Mouse (Mus musculus) kidney, embryonic 14.5 days (tissue): ENCODE data around the gene Vstm2a. TPM values are rescaled to one million over a fixed set of nuclear protein-coding genes. Genes with fewer than 3 reads are reported as not detected.
A peak's percentile ranks its signal among the peaks of the same experiment; 100 is the strongest.

Source experiments
- ATAC-seq: fragments of 200-750 bp; cut with Nextera tagmentation; 2 replicates; pipeline ENCODE4 v1.8.0; 2017; ENCODE audit warnings: moderate number of reproducible peaks, mild to moderate bottlenecking, moderate TSS enrichment, moderate library complexity; ENCODE audit not compliant: low FRiP score, low TSS enrichment
- H3K27ac ChIP-seq: fragments of 300-500 bp; sonication (generic); 2 replicates; pipeline ENCODE4 v1.5.1; 2014; ENCODE audit warnings: low read depth, mild to moderate bottlenecking, low read length, moderate library complexity, mixed read lengths
- H3K27me3 ChIP-seq: fragments of 300-500 bp; sonication (generic); 2 replicates; pipeline ENCODE4 v1.6.1; 2014; ENCODE audit warnings: mild to moderate bottlenecking, low read length; ENCODE audit not compliant: control insufficient read depth, insufficient read depth
- H3K36me3 ChIP-seq: fragments of 300-500 bp; sonication (generic); 2 replicates; pipeline ENCODE4 v1.6.1; 2014; ENCODE audit warnings: low read length, mixed read lengths; ENCODE audit not compliant: control insufficient read depth, insufficient read depth
- H3K4me1 ChIP-seq: fragments of 300-500 bp; sonication (generic); 2 replicates; pipeline ENCODE4 v1.6.1; 2014; ENCODE audit warnings: low read length, mixed read lengths; ENCODE audit not compliant: control insufficient read depth, insufficient read depth
- H3K4me2 ChIP-seq: fragments of 300-500 bp; sonication (generic); replicated peaks from 2 replicates; pipeline ENCODE4 v1.6.1; 2014; ENCODE audit warnings: low read depth, mild to moderate bottlenecking, low read length
- H3K4me3 ChIP-seq: fragments of 300-500 bp; sonication (generic); 2 replicates; pipeline ENCODE4 v1.5.1; 2014; ENCODE audit warnings: mild to moderate bottlenecking, low read length
- H3K9ac ChIP-seq: fragments of 300-500 bp; sonication (generic); 2 replicates; pipeline ENCODE4 v1.6.1; 2014; ENCODE audit warnings: low read depth, mild to moderate bottlenecking, low read length, moderate library complexity
- H3K9me3 ChIP-seq: fragments of 300-500 bp; sonication (generic); 2 replicates; pipeline ENCODE4 v1.6.1; 2016; ENCODE audit warnings: low read length; ENCODE audit not compliant: control insufficient read depth
- WGBS: fragments of 180-500 bp; shearing (Covaris S2); extraction: QIAGEN DNeasy Blood & Tissue Kit; methylation state at CpG from one replicate; pipeline ENCODE4 v1.1.7; 2014; 5-methylcytosine and 5-hydroxymethylcytosine counted together
- polyA plus RNA-seq: library from polyadenylated mRNA; unstranded; fragments of >200 nt; fragmentation: Nextera tagmentation; extraction: Ambion mirVana; gene quantifications from 2 replicates; pipeline ENCODE4 v1.2.1, GENCODE M21; 2014

The Vstm2a gene
- 0.09 and 0.50 TPM in 2 replicates for polyA plus RNA-seq

DNA sequence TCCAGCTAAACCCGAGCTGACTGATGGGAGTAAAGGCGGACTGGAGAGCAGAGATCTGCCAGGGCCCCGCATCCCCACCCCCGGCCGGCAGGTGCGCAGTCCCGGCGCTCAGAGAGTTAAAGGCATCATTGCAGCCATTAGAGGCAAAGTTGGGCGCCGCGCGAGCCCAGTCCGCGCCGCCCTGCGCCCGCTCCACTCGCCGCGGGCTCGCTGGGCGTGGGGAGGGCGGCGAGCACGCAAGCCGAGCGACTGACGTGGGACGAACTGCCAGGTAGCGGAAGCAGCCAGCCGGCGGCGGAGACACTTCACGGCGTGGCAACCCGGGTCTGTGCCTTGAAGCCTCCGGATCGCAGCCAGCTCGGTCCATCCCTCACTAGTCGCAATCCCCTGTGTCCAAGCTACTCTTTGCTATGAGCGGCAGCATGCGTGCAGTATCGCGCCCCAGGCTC lies at the start of gene Vstm2a:
TSS of gene Vstm2a (plus strand) at position 252 of the 449 bp plus-strand sequence.
- peak; percentile 79 for ATAC-seq

DNA sequence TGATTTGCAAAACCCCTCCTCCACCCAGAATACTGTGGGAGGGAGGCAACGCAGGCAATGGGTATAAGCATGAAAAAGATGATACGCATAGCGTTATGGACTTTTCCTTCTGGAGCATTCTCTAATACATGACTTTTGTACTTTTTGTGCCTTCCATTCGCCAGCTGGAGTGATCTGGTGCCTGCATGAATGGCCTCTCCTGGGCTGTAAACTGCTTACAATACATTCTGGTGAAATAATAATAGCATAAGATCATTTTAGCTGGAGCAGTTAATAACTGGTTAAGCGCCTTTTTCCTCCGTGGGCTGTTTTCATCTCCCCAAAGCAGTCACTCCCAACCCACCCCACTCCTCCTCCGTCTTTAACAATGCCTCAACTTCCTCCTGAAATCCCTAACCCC lies 513 bp upstream of the Vstm2a start:
- Histone ChIP-seq H3K27me3 (peaks cover 40% of the 10 kb centered on the region), H3K9ac (no peak overlapping the region), H3K36me3 (no peaks in the 10 kb centered on the region), H3K27ac (no peak overlapping the region), H3K9me3 (no peaks in the 10 kb centered on the region), H3K4me3 (peak overlapping the region; percentile 55), H3K4me1 (no peaks in the 10 kb centered on the region), H3K4me2 (peak overlapping the region; percentile 92)
- ATAC-seq = no peak
- WGBS = 31% methylated on average over 7 of the region's 7 CpGs

More for the DNA sequence above, at the start of gene Vstm2a:
- H3K9me3 ChIP-seq = no peaks in the 10 kb centered on the region
- WGBS = 1% methylated on average over 41 of the region's 44 CpGs
- no peak within 1 kb of the TSS for H3K27ac ChIP-seq
- H3K4me1 ChIP-seq = no peaks in the 10 kb centered on the region
- H3K36me3 ChIP-seq = no peaks in the 10 kb centered on the region
- peak within 1 kb of the TSS; percentile 55 for H3K4me3 ChIP-seq
- H3K9ac ChIP-seq = peak within 1 kb of the TSS; percentile 40; the same call in 1 of the 2 replicates
- peaks cover 40% of the 10 kb centered on the region for H3K27me3 ChIP-seq
- peak within 1 kb of the TSS; percentile 92 for H3K4me2 ChIP-seq

DNA sequence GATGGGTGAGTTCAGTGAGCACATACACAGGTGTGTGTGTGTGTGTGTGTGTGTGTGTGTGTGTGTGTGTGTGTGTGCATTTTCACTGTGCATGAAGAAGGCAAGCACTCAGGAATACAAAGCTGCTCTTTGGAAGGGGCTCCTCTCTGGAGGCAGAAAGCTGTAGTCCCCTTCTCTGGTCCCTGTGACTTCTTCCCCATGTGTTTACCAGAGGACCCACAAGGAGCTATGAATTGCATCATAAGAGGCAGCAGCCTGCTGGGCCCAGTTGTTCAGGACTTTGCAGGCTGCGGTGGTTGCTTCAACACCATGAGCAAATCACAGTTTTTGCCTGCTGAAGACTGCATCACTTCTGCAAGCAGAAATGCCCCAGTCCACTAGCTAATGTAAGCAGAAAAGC lies 776 bp downstream of the Vstm2a start:
- no peaks in the 10 kb centered on the region for H3K9me3 ChIP-seq
- peaks cover 40% of the 10 kb centered on the region for H3K27me3 ChIP-seq
- no peak overlapping the region for H3K4me3 ChIP-seq
- no peak overlapping the region for H3K9ac ChIP-seq
- H3K36me3 ChIP-seq = no peaks in the 10 kb centered on the region
- H3K4me1 ChIP-seq = no peaks in the 10 kb centered on the region
- H3K27ac ChIP-seq = no peak overlapping the region
- ATAC-seq = no peak
- no peak overlapping the region for H3K4me2 ChIP-seq
- 28% methylated on average over 1 of the region's 1 CpGs for WGBS

DNA sequence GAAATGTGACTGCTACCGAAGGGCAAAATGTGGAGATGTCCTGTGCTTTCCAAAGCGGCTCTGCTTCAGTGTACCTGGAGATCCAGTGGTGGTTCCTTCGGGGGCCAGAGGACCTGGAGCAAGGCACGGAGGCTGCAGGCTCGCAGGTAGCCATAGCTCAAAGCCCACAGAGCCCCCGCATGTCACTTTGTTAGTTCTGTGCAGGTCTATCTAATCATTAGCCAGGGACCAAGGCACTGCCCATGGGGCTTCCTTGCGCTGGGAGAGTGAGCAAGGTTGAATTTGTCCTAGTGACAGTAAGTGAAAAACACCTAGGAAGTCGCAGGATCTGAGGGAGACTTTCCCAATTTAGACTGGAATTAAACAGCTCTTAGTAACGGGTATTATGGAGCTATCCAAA lies 2.4 kb downstream of the Vstm2a start:
- Histone ChIP-seq H3K9ac (no peak overlapping the region), H3K4me2 (no peak overlapping the region; the same call in 1 of the 2 replicates), H3K4me3 (no peak overlapping the region), H3K4me1 (no peaks in the 10 kb centered on the region), H3K36me3 (no peaks in the 10 kb centered on the region), H3K27ac (no peak overlapping the region), H3K27me3 (peaks cover 40% of the 10 kb centered on the region), H3K9me3 (no peaks in the 10 kb centered on the region)
- WGBS = 12% methylated on average over 9 of the region's 9 CpGs
- no peak for ATAC-seq

DNA sequence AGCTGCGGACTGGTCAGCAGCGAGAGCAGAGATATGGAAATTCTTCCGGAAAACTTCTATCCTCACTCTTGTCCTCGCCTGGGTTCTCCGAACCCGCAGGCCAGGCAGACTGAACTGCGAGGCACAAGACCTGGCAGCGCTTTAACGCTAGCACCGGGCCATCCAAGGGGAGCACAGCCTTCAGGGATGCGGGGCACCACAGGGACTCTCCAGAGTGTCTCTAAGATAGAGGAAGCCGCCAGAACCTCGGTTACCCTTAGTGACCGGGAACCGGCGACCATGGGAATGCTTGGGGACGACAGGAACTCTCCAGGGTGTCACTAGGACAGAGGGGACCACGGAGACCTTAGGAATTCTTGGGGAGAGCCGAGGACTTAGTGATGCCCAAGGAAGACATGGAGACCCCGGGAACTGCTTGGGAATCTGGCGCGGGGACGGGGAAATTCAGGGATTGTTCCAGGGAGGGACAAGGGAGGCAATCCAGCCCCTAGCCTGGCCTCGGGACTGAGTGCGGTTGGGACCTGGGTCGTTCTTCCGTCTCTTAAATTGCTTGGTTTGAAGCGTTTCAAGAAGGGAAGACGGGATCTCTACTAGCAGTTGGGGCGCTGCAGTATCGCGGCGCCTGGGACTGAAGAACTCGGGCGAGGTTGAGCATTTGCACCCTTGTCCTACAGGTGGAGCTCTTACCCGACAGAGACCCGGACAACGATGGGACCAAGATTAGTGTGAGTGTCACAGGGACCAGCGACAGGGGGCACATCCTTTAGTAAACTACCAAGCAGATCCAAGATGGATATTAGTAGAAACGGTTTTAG lies 3.4 kb downstream of the Vstm2a start:
- Histone ChIP-seq H3K27me3 (peaks cover 37% of the 10 kb centered on the region), H3K4me2 (peak overlapping the region; percentile 75), H3K36me3 (no peaks in the 10 kb centered on the region), H3K4me3 (peak overlapping the region; percentile 45), H3K9me3 (no peaks in the 10 kb centered on the region), H3K27ac (no peak overlapping the region), H3K4me1 (no peaks in the 10 kb centered on the region), H3K9ac (peak overlapping the region; percentile 29; the same call in 1 of the 2 replicates)
- peak; percentile 91 for ATAC-seq
- WGBS = under 1% methylated on average over 40 of the region's 40 CpGs

DNA sequence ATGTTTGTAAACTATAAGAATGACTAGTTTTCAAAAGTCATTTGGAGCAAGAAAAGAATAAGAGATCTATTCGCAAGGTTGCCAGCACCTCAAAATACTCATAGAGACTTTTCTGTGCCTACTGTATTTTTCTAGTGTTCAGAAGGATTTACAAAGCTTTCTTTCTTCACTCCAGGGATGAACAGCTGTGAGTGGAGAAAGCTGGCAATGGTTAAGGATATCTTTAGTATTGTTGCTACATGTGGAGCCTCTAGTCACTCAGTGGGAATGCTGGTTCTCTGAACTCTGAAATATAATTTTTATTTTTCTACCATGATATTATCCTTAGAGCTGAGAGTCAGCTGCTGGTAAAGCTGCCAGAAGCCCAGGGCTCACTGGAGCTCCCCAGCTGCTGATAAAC lies 10.9 kb downstream of the Vstm2a start:
- Histone ChIP-seq H3K4me2 (no peak overlapping the region), H3K9me3 (no peaks in the 10 kb centered on the region), H3K27me3 (no peaks in the 10 kb centered on the region), H3K4me3 (no peak overlapping the region), H3K4me1 (no peaks in the 10 kb centered on the region), H3K27ac (no peak overlapping the region), H3K36me3 (no peaks in the 10 kb centered on the region), H3K9ac (no peak overlapping the region)
- WGBS = 91% methylated on average over 1 of the region's 1 CpGs
- no peak for ATAC-seq

DNA sequence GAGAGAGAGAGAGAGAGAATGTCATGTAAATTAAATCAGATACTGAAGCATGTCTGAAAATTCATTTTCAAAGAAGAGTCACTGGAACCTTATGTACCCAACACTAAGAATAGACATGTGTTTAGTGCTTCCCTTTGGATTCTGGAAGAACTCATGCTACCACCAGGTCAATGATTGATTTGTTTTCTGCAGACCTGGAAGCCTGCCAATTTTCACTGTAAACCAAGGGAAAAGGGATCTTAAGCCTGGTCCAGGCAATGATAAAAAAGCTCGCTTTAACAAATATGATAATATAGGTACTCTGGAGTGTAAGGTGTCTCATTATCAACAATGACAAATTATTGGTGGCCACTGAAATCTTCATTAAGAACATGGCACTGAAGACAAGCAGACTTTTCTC lies 32.9 kb downstream of the Vstm2a start:
- Histone ChIP-seq H3K36me3 (no peaks in the 10 kb centered on the region), H3K9ac (no peak overlapping the region), H3K27ac (no peak overlapping the region), H3K4me2 (no peak overlapping the region), H3K27me3 (no peaks in the 10 kb centered on the region), H3K4me1 (no peaks in the 10 kb centered on the region), H3K9me3 (no peaks in the 10 kb centered on the region), H3K4me3 (no peak overlapping the region)
- ATAC-seq = no peak
- WGBS = 87% methylated on average over 1 of the region's 1 CpGs

DNA sequence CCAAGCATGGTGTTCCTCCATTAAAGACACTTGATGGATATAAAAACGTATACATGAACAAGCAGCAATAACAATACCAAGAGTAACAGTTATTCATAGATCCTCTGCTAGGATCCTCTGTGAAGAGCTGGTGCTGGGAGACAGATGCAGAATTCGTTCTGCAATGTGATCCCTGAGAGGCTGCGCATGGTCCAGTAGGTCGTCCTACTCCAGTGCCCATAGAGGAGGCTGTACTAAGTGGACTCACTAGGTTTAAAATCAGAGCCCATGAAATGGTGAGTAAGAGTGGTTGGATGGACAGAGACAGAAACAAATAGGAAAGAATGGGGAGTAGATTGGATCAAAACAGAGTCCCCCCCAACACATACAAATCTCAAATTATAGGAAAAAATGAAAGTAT lies 35.4 kb downstream of the Vstm2a start:
- Histone ChIP-seq H3K9me3 (no peaks in the 10 kb centered on the region), H3K4me2 (no peak overlapping the region), H3K36me3 (no peaks in the 10 kb centered on the region), H3K9ac (no peak overlapping the region), H3K4me1 (no peaks in the 10 kb centered on the region), H3K27ac (no peak overlapping the region), H3K4me3 (no peak overlapping the region), H3K27me3 (no peaks in the 10 kb centered on the region)
- ATAC-seq = peak; percentile 57; the same call in 1 of the 2 replicates
- WGBS = 68% methylated on average over 4 of the region's 4 CpGs

DNA sequence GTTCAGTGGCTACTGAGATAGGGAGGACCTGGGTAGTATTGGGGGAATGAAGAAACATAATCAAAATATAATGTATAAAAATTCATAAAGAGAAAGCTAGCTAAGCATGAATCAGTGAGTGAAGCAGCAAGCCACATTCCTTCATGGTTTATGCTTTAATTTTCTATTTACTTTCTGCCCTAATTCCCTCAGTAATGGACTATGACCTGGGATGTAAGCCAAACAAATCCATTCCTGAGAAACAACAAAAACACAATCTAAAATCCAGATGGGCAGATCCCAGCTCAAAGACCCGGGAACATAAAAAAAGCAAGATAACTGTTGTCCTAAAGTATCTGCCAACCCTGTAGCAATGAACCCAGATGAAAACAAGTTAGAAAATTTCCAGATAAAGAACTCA lies 39.0 kb downstream of the Vstm2a start:
- no peaks in the 10 kb centered on the region for H3K36me3 ChIP-seq
- ATAC-seq = no peak
- no peaks in the 10 kb centered on the region for H3K9me3 ChIP-seq
- WGBS = 56% methylated on average over 1 of the region's 1 CpGs
- H3K9ac ChIP-seq = no peak overlapping the region
- H3K4me1 ChIP-seq = no peaks in the 10 kb centered on the region
- H3K4me3 ChIP-seq = no peak overlapping the region
- H3K27me3 ChIP-seq = no peaks in the 10 kb centered on the region
- no peak overlapping the region for H3K4me2 ChIP-seq
- no peak overlapping the region for H3K27ac ChIP-seq
